Mouse (Mus musculus) ES-E14 (cell line): ENCODE results near the gene Foxp1. TPM values are rescaled to one million over a fixed set of nuclear protein-coding genes. Genes with fewer than 3 reads are reported as not detected.

ENCODE experiments used
- DNase-seq: peaks from one replicate; pipeline ENCODE4 v3.0.0-alpha.2; 2013; ENCODE audit warnings: low read depth, low spot score
- H3K27ac ChIP-seq: 2 replicates; pipeline ENCODE4 v1.5.1; 2012; ENCODE audit warnings: low read depth, mild to moderate bottlenecking, low read length, moderate library complexity, mixed read lengths; ENCODE audit not compliant: poor library complexity, insufficient read depth, severe bottlenecking
- H3K36me3 ChIP-seq: 2 replicates; pipeline ENCODE4 v1.6.1; 2012; ENCODE audit warnings: mild to moderate bottlenecking, low read length, moderate library complexity, mixed read lengths; ENCODE audit not compliant: control insufficient read depth, poor library complexity, insufficient read depth, severe bottlenecking
- H3K4me1 ChIP-seq, 2 experiments: fragments of 150-350 bp in 1 of 2; sonication (generic) in 1 of 2; 2 replicates each; pipeline ENCODE4 v1.6.1; 2012; ENCODE audit warnings: low read length in 2 of 2, mild to moderate bottlenecking in 1 of 2, mixed read lengths in 1 of 2; ENCODE audit not compliant: control insufficient read depth in 2 of 2, insufficient read depth in 2 of 2, poor library complexity in 1 of 2
- H3K4me3 ChIP-seq, 2 experiments: fragments of 150-350 bp in 1 of 2; sonication (generic) in 1 of 2; 2 replicates each; pipeline ENCODE4 v1.5.1; 2012; ENCODE audit warnings: low read length in 2 of 2, low read depth in 1 of 2, mild to moderate bottlenecking in 1 of 2, mixed read lengths in 1 of 2; ENCODE audit not compliant: insufficient read depth in 1 of 2, poor library complexity in 1 of 2, severe bottlenecking in 1 of 2
- H3K9ac ChIP-seq: 2 replicates; pipeline ENCODE4 v1.6.1; 2012; ENCODE audit warnings: low read depth, mild to moderate bottlenecking, low read length, mixed read lengths; ENCODE audit not compliant: poor library complexity, insufficient read depth, severe bottlenecking
- H3K9me3 ChIP-seq: fragments of 150-350 bp; sonication (generic); 2 replicates; pipeline ENCODE4 v1.6.1; 2012; ENCODE audit warnings: low read depth, mild to moderate bottlenecking, low read length; ENCODE audit not compliant: control insufficient read depth, insufficient read depth
- CHD2 ChIP-seq: IDR thresholded peaks from 2 replicates; pipeline ENCODE4 v1.6.1; 2014; ENCODE audit warnings: mild to moderate bottlenecking, low read depth, low read length, inconsistent platforms
- HCFC1 ChIP-seq: IDR thresholded peaks from 2 replicates; pipeline ENCODE4 v1.6.1; 2012; ENCODE audit warnings: low read length, inconsistent platforms, borderline replicate concordance; ENCODE audit not compliant: insufficient read depth
- MAFK ChIP-seq: IDR thresholded peaks from 2 replicates; pipeline ENCODE4 v1.6.1; 2014; ENCODE audit warnings: mild to moderate bottlenecking, low read depth, low read length, inconsistent platforms; ENCODE audit not compliant: insufficient read depth
- ZC3H11A ChIP-seq: IDR thresholded peaks from 2 replicates; pipeline ENCODE4 v1.6.1; 2012; ENCODE audit warnings: low read depth, mild to moderate bottlenecking, inconsistent platforms, low read length, borderline replicate concordance
- ZNF384 ChIP-seq: IDR thresholded peaks from 2 replicates; pipeline ENCODE4 v1.6.1; 2012; ENCODE audit warnings: low read depth, low read length, inconsistent platforms
- in situ Hi-C, 2 experiments: fragments of 600-800 bp; cut with MboI; formaldehyde crosslinking; loops; one replicate each; pipeline ENCODE4 v1.15.1; 2025; ENCODE audit warnings: low sequenced_read_pairs in 2 of 2, inconsistent platforms in 1 of 2; ENCODE audit not compliant: unreplicated experiment in 2 of 2
- total RNA-seq: library from RNA; depleted of rRNA; stranded (reverse); fragments of 300-350 nt; gene quantifications from 2 replicates; pipeline ENCODE4 v1.2.3, GENCODE M21; 2012

Foxp1 gene
- total RNA-seq, 1 experiment, result 70.0 TPM

DNA sequence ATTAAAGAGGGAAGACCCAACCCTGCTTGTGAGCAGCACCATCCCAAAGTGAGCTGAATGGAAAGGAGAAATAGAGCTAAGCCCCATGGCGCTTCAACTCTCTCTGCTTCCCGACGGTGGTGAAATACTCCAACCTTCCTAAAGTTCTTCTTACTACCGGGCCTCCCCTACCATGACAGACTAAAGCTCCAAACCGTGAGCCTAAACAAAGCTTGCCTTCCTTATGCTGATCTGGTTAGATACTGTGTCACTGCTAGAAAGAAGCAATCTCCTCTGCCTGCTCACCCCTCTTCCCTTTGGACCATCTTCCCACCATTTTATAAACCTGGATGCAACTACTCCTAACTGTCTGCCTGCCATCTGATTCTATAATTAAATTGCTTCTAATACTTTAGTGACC is 338.5 kb downstream of the Foxp1 start:
- Histone ChIP-seq H3K4me3 (no peak overlapping the region), H3K9ac (no peak overlapping the region), H3K36me3 (no peaks in the 10 kb centered on the region), H3K4me1 (no peaks in the 10 kb centered on the region), H3K9me3 (no peaks in the 10 kb centered on the region), H3K27ac (no peak overlapping the region)
- DNase-seq, result no peak
- no peak for TF ChIP-seq CHD2
- no peak for TF ChIP-seq MAFK
- TF ChIP-seq ZNF384, result no peak
- no peak for TF ChIP-seq ZC3H11A
- no peak for TF ChIP-seq HCFC1
- in situ Hi-C loops, result no loop called here

DNA sequence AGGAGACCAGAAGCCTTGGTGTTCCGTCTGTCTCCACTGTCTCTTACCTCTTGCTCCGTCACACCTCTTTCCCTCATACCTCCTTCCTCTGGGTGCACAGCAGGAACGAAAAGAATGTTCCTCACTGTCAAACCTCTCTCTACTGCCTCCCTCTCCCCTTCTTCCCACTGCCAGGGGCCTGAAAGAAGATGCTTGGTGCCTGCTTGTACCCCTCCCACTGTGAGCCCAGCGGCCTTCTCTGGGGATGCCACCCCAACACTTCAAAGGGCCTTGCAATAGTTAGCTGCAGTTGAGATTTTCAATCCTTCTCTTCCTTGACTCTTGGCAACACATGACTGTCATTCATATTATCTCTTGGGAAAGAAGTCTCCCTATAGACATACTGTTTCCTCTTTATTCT is 339.7 kb downstream of the Foxp1 start:
- Histone ChIP-seq H3K9me3 (no peaks in the 10 kb centered on the region), H3K4me3 (no peak overlapping the region), H3K9ac (no peak overlapping the region), H3K4me1 (no peaks in the 10 kb centered on the region), H3K36me3 (no peaks in the 10 kb centered on the region), H3K27ac (no peak overlapping the region)
- TF ChIP-seq MAFK (no peak), ZNF384 (no peak), CHD2 (no peak), HCFC1 (no peak), ZC3H11A (no peak)
- in situ Hi-C loops, result no loop called here
- DNase-seq, result no peak

DNA sequence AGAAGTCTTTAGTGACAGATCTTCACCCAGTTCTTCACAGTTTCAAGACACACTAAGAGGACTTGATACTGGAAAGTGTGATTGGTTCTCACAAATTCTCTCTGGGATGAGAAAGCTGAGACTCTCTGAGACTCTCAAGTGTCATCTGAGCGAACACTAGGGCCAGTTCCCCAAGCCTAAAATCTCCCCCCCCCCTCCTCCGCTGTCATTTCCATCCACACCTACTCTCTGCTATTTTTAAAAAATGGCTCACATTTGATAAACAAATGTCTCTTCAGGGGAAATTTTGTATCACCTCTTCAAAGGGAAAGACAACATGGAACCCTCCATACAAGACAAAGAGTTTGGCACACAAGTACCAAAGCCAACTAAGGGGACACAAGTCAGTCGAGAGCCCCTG is 346.3 kb downstream of the Foxp1 start:
- H3K36me3 ChIP-seq, result no peaks in the 10 kb centered on the region
- H3K4me1 ChIP-seq, result no peaks in the 10 kb centered on the region
- no peaks in the 10 kb centered on the region for H3K9me3 ChIP-seq
- in situ Hi-C loops, result no loop called here
- H3K27ac ChIP-seq, result no peak overlapping the region
- no peak overlapping the region for H3K4me3 ChIP-seq
- H3K9ac ChIP-seq, result no peak overlapping the region
- TF ChIP-seq ZNF384 (no peak), MAFK (no peak), HCFC1 (no peak), ZC3H11A (no peak), CHD2 (no peak)
- DNase-seq, result no peak

DNA sequence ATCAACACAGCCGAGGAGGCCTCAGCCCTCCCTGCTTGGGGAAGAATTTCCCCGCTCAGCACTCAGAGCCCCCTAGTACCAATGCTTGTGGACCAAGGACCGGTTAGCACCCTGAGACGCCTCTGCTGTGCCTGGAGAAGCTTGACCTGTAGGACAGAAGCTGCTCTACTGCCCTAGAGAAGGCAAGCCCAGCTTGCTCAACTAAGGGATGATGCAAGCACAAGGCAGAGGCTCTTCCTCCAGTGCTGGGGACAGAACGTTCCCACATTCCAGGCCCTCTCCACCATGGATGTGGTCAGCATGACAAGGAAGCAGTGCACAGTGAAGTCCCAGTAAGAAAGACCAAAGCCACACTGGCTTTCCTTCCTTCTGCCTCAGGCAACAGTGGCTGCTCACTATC is 347.1 kb downstream of the Foxp1 start:
- no peak for TF ChIP-seq CHD2
- no peak for TF ChIP-seq HCFC1
- no peak for TF ChIP-seq ZNF384
- TF ChIP-seq ZC3H11A, result no peak
- TF ChIP-seq MAFK, result no peak
- Histone ChIP-seq H3K4me1 (no peaks in the 10 kb centered on the region), H3K27ac (no peak overlapping the region), H3K9ac (no peak overlapping the region), H3K4me3 (no peak overlapping the region), H3K9me3 (no peaks in the 10 kb centered on the region), H3K36me3 (no peaks in the 10 kb centered on the region)
- in situ Hi-C loops, result no loop called here
- DNase-seq, result no peak

DNA sequence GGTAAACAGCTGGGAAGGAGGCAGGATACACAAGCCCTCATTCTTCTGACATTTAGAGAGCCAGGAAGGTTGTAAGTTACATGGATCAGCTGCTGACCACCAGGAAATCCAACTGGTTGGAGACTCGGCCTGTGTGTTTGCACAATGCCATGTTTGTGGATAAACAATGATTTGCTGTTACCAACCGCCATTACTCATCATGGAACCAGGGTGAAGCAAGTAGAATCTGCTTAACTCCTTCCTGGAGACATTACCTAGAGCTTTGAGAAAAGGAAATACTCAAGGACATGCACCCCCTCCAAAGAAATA is 348.7 kb downstream of the Foxp1 start:
- Histone ChIP-seq H3K27ac (no peak overlapping the region), H3K9me3 (no peaks in the 10 kb centered on the region), H3K9ac (no peak overlapping the region), H3K4me3 (no peak overlapping the region), H3K36me3 (no peaks in the 10 kb centered on the region), H3K4me1 (no peaks in the 10 kb centered on the region)
- DNase-seq, result no peak
- in situ Hi-C loops, result no loop called here
- no peak for TF ChIP-seq HCFC1
- no peak for TF ChIP-seq CHD2
- TF ChIP-seq MAFK, result no peak
- TF ChIP-seq ZNF384, result no peak
- no peak for TF ChIP-seq ZC3H11A
